Mouse (Mus musculus) forebrain, embryonic 15.5 days (tissue): Measurements from ENCODE around the gene Mfsd8. TPM values are rescaled to one million over a fixed set of nuclear protein-coding genes. Genes with fewer than 3 reads are reported as not detected.
A peak's percentile ranks its signal among the peaks of the same experiment; 100 is the strongest.
"Not testable (repeated sequence)": the region's sequence is repeated elsewhere in the genome, so short reads cannot be mapped to it uniquely, and the experiment has no call there.

ENCODE experiments used
- ATAC-seq: fragments of 200-750 bp; cut with Nextera tagmentation; replicated peaks from 2 replicates; pipeline ENCODE4 v1.8.0; 2017; ENCODE audit warnings: mild to moderate bottlenecking, moderate TSS enrichment, moderate library complexity
- H3K27ac ChIP-seq: fragments of 300-500 bp; sonication (generic); replicated peaks from 2 replicates; pipeline ENCODE4 v1.5.1; 2015; ENCODE audit warnings: mild to moderate bottlenecking, inconsistent platforms
- H3K27me3 ChIP-seq: fragments of 300-500 bp; sonication (generic); 2 replicates; pipeline ENCODE4 v1.6.1; 2015; ENCODE audit warnings: inconsistent platforms
- H3K36me3 ChIP-seq: fragments of 300-500 bp; sonication (generic); 2 replicates; pipeline ENCODE4 v1.6.1; 2015; ENCODE audit warnings: mild to moderate bottlenecking, inconsistent platforms
- H3K4me1 ChIP-seq: fragments of 300-500 bp; sonication (generic); 2 replicates; pipeline ENCODE4 v1.6.1; 2015; ENCODE audit warnings: inconsistent platforms
- H3K4me2 ChIP-seq: fragments of 300-500 bp; sonication (generic); replicated peaks from 2 replicates; pipeline ENCODE4 v1.6.1; 2015; ENCODE audit warnings: mild to moderate bottlenecking, inconsistent platforms
- H3K4me3 ChIP-seq: fragments of 300-500 bp; sonication (generic); 2 replicates; pipeline ENCODE4 v1.5.1; 2015; ENCODE audit warnings: mild to moderate bottlenecking, inconsistent platforms
- H3K9ac ChIP-seq: fragments of 300-500 bp; sonication (generic); replicated peaks from 2 replicates; pipeline ENCODE4 v1.6.1; 2015; ENCODE audit warnings: mild to moderate bottlenecking, inconsistent platforms
- H3K9me3 ChIP-seq: fragments of 300-500 bp; sonication (generic); 2 replicates; pipeline ENCODE4 v1.6.1; 2016; ENCODE audit warnings: inconsistent platforms
- WGBS: fragments of 180-500 bp; shearing (Covaris S2); methylation state at CpG from one replicate; pipeline ENCODE4 v1.1.7; 2015; ENCODE audit warnings: mixed read lengths; 5-methylcytosine and 5-hydroxymethylcytosine counted together
- polyA plus RNA-seq: library from polyadenylated mRNA; unstranded; fragments of >200 nt; fragmentation: Nextera tagmentation; extraction: Ambion mirVana; gene quantifications from 2 replicates; pipeline ENCODE4 v1.2.1, GENCODE M21; 2015

Gene Mfsd8
- polyA plus RNA-seq = 26.0 and 26.5 TPM in 2 replicates

- H3K4me3 ChIP-seq = peak within 1 kb of the TSS; percentile 54
- H3K36me3 ChIP-seq, H3K4me1 ChIP-seq, H3K27me3 ChIP-seq, H3K9me3 ChIP-seq: not testable (repeated sequence)
- H3K9ac ChIP-seq = peak within 1 kb of the TSS; percentile 61
- peak within 1 kb of the TSS; percentile 64 for H3K4me2 ChIP-seq
- under 1% methylated on average over 39 of the region's 39 CpGs for WGBS
- peak; percentile 99 for ATAC-seq
- peak within 1 kb of the TSS; percentile 84 for H3K27ac ChIP-seq
Observed at GRCm38 (mm10) chr3:40846473-40846956, at the start of gene Mfsd8. Gene Mfsd8, minus strand, starts transcription at chr3:40846886.

GRCm38 (mm10) chr3:40894336-40894735 lies 47.6 kb upstream of the Mfsd8 start:
- Histone ChIP-seq H3K4me1 (peaks cover 14% of the 10 kb centered on the region), H3K9ac (peak overlapping the region; percentile 61), H3K4me3 (peak overlapping the region; percentile 58), H3K27ac (peak overlapping the region; percentile 42; the same call in 1 of the 2 replicates), H3K4me2 (peak overlapping the region; percentile 68)
- not testable (repeated sequence) for ATAC-seq, H3K36me3 ChIP-seq, H3K27me3 ChIP-seq, H3K9me3 ChIP-seq
- 0% methylated on average over 19 of the region's 24 CpGs for WGBS

GRCm38 (mm10) chr3:40893816-40894258 lies 47.2 kb upstream of the Mfsd8 start:
- under 1% methylated on average over 38 of the region's 38 CpGs for WGBS
- Histone ChIP-seq H3K9ac (peak overlapping the region; percentile 63), H3K4me3 (peak overlapping the region; percentile 58), H3K4me1 (peaks cover 14% of the 10 kb centered on the region), H3K4me2 (peak overlapping the region; percentile 68), H3K27ac (peak overlapping the region; percentile 77)
- ATAC-seq = peak; percentile 100
- H3K36me3 ChIP-seq, H3K9me3 ChIP-seq, H3K27me3 ChIP-seq: not testable (repeated sequence)

- H3K9ac ChIP-seq, H3K4me3 ChIP-seq, H3K27ac ChIP-seq, H3K4me2 ChIP-seq, H3K27me3 ChIP-seq, H3K36me3 ChIP-seq, H3K9me3 ChIP-seq, ATAC-seq, H3K4me1 ChIP-seq: not testable (repeated sequence)
- WGBS = 96% methylated on average over 3 of the region's 3 CpGs
Observed at GRCm38 (mm10) chr3:40853123-40853738, 6.5 kb upstream of the Mfsd8 start.

- not testable (repeated sequence) for ATAC-seq, H3K9me3 ChIP-seq, H3K27me3 ChIP-seq, H3K27ac ChIP-seq, H3K4me1 ChIP-seq, H3K4me3 ChIP-seq, H3K36me3 ChIP-seq, H3K4me2 ChIP-seq, H3K9ac ChIP-seq
- WGBS = 82% methylated on average over 2 of the region's 2 CpGs
Observed at GRCm38 (mm10) chr3:40847936-40848335, 1.2 kb upstream of the Mfsd8 start.

GRCm38 (mm10) chr3:40847018-40847417 lies 332 bp upstream of the Mfsd8 start:
- not testable (repeated sequence) for H3K4me1 ChIP-seq, H3K27me3 ChIP-seq, ATAC-seq, H3K9me3 ChIP-seq, H3K36me3 ChIP-seq
- Histone ChIP-seq H3K4me3 (peak overlapping the region; percentile 54), H3K27ac (peak overlapping the region; percentile 64; the same call in 1 of the 2 replicates), H3K9ac (peak overlapping the region; percentile 53), H3K4me2 (peak overlapping the region; percentile 64)
- WGBS = 1% methylated on average over 19 of the region's 21 CpGs

GRCm38 (mm10) chr3:40846957-40847017 lies 101 bp upstream of the Mfsd8 start, which contains the start of gene Abhd18:
Gene Abhd18, plus strand, starts transcription at chr3:40846970.
- WGBS = 0% methylated on average over 3 of the region's 4 CpGs
- peak within 1 kb of the TSS; percentile 61 for H3K9ac ChIP-seq
- H3K27me3 ChIP-seq, H3K4me1 ChIP-seq, H3K9me3 ChIP-seq, H3K36me3 ChIP-seq, ATAC-seq: not testable (repeated sequence)
- peak within 1 kb of the TSS; percentile 64 for H3K4me2 ChIP-seq
- H3K27ac ChIP-seq = peak within 1 kb of the TSS; percentile 84
- peak within 1 kb of the TSS; percentile 54 for H3K4me3 ChIP-seq

GRCm38 (mm10) chr3:40845521-40845920 lies 1.2 kb downstream of the Mfsd8 start:
- not testable (repeated sequence) for H3K9me3 ChIP-seq, H3K27me3 ChIP-seq, H3K27ac ChIP-seq, H3K4me1 ChIP-seq, ATAC-seq, H3K36me3 ChIP-seq
- Histone ChIP-seq H3K4me2 (peak overlapping the region; percentile 64), H3K9ac (peak overlapping the region; percentile 61), H3K4me3 (peak overlapping the region; percentile 54)
- 73% methylated on average over 6 of the region's 6 CpGs for WGBS

- WGBS = 95% methylated on average over 2 of the region's 2 CpGs
- Histone ChIP-seq H3K4me1 (no peaks in the 10 kb centered on the region), H3K27me3 (no peaks in the 10 kb centered on the region), H3K36me3 (peaks cover 42% of the 10 kb centered on the region), H3K9ac (no peak overlapping the region), H3K4me3 (no peak overlapping the region), H3K9me3 (no peaks in the 10 kb centered on the region), H3K27ac (no peak overlapping the region), H3K4me2 (no peak overlapping the region)
- ATAC-seq = no peak
Observed at GRCm38 (mm10) chr3:40813275-40813674, 33.4 kb downstream of the Mfsd8 start.

GRCm38 (mm10) chr3:40809894-40810293 lies 36.8 kb downstream of the Mfsd8 start:
- no peak overlapping the region for H3K9ac ChIP-seq
- ATAC-seq = peak; percentile 58; the same call in 1 of the 2 replicates
- H3K36me3 ChIP-seq = peaks cover 33% of the 10 kb centered on the region

GRCm38 (mm10) chr3:40808686-40809085 lies 38.0 kb downstream of the Mfsd8 start:
- Histone ChIP-seq H3K4me2 (no peak overlapping the region), H3K36me3 (peaks cover 31% of the 10 kb centered on the region), H3K4me1 (no peaks in the 10 kb centered on the region), H3K27ac (no peak overlapping the region), H3K9me3 (no peaks in the 10 kb centered on the region), H3K9ac (no peak overlapping the region), H3K4me3 (no peak overlapping the region), H3K27me3 (no peaks in the 10 kb centered on the region)
- no peak for ATAC-seq
- WGBS = 88% methylated on average over 10 of the region's 10 CpGs

More at GRCm38 (mm10) chr3:40809894-40810293, 36.8 kb downstream of the Mfsd8 start:
- H3K27me3 ChIP-seq = no peaks in the 10 kb centered on the region
- no peak overlapping the region for H3K27ac ChIP-seq
- H3K4me2 ChIP-seq = no peak overlapping the region
- no peaks in the 10 kb centered on the region for H3K4me1 ChIP-seq
- H3K9me3 ChIP-seq = no peaks in the 10 kb centered on the region
- H3K4me3 ChIP-seq = no peak overlapping the region
- WGBS = 46% methylated on average over 2 of the region's 2 CpGs

GRCm38 (mm10) chr3:40806871-40807270 lies 39.8 kb downstream of the Mfsd8 start:
- no peak overlapping the region for H3K4me2 ChIP-seq
- no peaks in the 10 kb centered on the region; the same call in 1 of the 2 replicates for H3K4me1 ChIP-seq
- WGBS = 73% methylated on average over 2 of the region's 2 CpGs
- H3K4me3 ChIP-seq = no peak overlapping the region
- H3K9me3 ChIP-seq = no peaks in the 10 kb centered on the region
- H3K9ac ChIP-seq = no peak overlapping the region
- peaks cover 26% of the 10 kb centered on the region for H3K36me3 ChIP-seq
- ATAC-seq = no peak
- no peak overlapping the region for H3K27ac ChIP-seq
- H3K27me3 ChIP-seq = no peaks in the 10 kb centered on the region

- Histone ChIP-seq H3K4me3 (peak overlapping the region; percentile 64), H3K4me2 (peak overlapping the region; percentile 98), H3K36me3 (peaks cover 7% of the 10 kb centered on the region), H3K4me1 (peaks cover 17% of the 10 kb centered on the region), H3K9ac (peak overlapping the region; percentile 62), H3K27me3 (no peaks in the 10 kb centered on the region), H3K9me3 (no peaks in the 10 kb centered on the region), H3K27ac (peak overlapping the region; percentile 51; the same call in 1 of the 2 replicates)
- ATAC-seq = peak; percentile 89
- WGBS = 0% methylated on average over 35 of the region's 37 CpGs
Observed at GRCm38 (mm10) chr3:40800373-40800823, 46.3 kb downstream of the Mfsd8 start.
